ENCODE assay signal across 16 mouse cellular contexts in the genomic region with DNA sequence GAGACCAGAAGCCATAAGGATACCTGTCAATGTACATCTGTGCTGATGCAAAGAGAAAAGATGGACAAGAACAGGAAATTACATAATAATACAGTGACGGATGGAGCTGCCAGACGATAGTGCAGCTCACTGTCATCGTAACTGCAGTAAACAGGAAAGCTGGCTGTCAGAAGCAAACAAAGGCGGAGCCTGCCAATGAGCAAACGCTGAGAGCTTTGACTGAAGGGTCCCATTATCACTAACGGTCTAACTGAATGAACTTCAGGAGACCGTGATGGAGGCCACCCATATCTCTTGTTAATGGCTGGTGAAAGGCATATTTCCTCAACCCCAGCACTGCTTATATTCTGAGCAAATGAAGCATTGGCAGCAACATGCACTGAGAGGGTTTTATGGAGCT.
A peak's percentile ranks its signal among the peaks of the same experiment; 100 is the strongest.
DNase-seq lines count a peak whose midpoint lies in the region; ATAC-seq and TF ChIP-seq lines count a peak whose summit lies in the region.
"Had no signal": no experiment of that assay in that cellular context is flagged by ENCODE, and none has a peak within 500 bp of the region (broad histone marks: within the 10 kb centered on the region; RNA-seq: fewer than 3 reads in every experiment).

No protein-coding gene starts in this region.

- no peak overlapping the region; the same call in 1 of the 2 replicates for H3K27ac ChIP-seq in neural tube, embryonic 15.5 days (replicated peaks)
- H3K27ac ChIP-seq in layer of hippocampus, adult 2 months, result no peak overlapping the region
- H3K27ac ChIP-seq: midbrain, embryonic 13.5 days had no signal

- H3K36me3 ChIP-seq in neural tube, embryonic 15.5 days, result no peaks in the 10 kb centered on the region
- H3K36me3 ChIP-seq: midbrain, embryonic 13.5 days; stomach, embryonic 15.5 days had no signal

- no peak for ATAC-seq in CD4-positive, CD25-positive, alpha-beta regulatory T cell, adult 4 months
- ATAC-seq in neural tube, embryonic 15.5 days (ENCODE audit: low FRiP score), result no peak
- peak; percentile 85 for ATAC-seq in megakaryocyte-erythroid progenitor cell, adult 5-6 weeks (replicated peaks; ENCODE audit: low FRiP score, low TSS enrichment, poor library complexity, severe bottlenecking)
- ATAC-seq: inflammation-experienced regulatory T-cells, adult 6 months; midbrain, embryonic 13.5 days had no signal

- 0 out of 2 replicates have a peak, but pooled peaks cover 3% of the 10 kb centered on the region for H3K9me3 ChIP-seq in neural tube, embryonic 15.5 days (replicated peaks)
- H3K9me3 ChIP-seq: midbrain, embryonic 13.5 days; stomach, embryonic 15.5 days had no signal

- peak; percentile 17 for DNase-seq in CD4-positive, CD25-positive, alpha-beta regulatory T cell, adult 2 months (ENCODE audit: low read depth, low spot score)
- no peak for DNase-seq in neural tube, embryonic 10.5 days (ENCODE audit: extremely low spot score, low spot score)
- DNase-seq in liver, result peak; percentile 39
- DNase-seq in urinary bladder, postnatal 36 days (ENCODE audit: low spot score in 2 of 2), result no peak
- DNase-seq in layer of hippocampus, adult 2 months (ENCODE audit: low spot score in 2 of 2), result no peak
- DNase-seq: adrenal gland, adult 8-10 months; cerebellum, postnatal 14 days; heart, postnatal 14 days; lung, postnatal 10 days; thymus, postnatal 14 days had no signal

- 26% methylated on average over 7 of the region's 7 CpGs for WGBS in neural tube, embryonic 15.5 days

- no peak overlapping the region for H3K4me3 ChIP-seq in neural tube, embryonic 15.5 days (replicated peaks)
- H3K4me3 ChIP-seq in layer of hippocampus, adult 2 months, result no peak overlapping the region
- H3K4me3 ChIP-seq: midbrain, embryonic 13.5 days; stomach, embryonic 15.5 days had no signal

- H3K27me3 ChIP-seq in neural tube, embryonic 15.5 days (replicated peaks), result peaks cover 5% of the 10 kb centered on the region; the same call in 1 of the 2 replicates
- H3K27me3 ChIP-seq: stomach, embryonic 15.5 days had no signal

- peak overlapping the region; percentile 13; the same call in 1 of the 2 replicates for H3K4me2 ChIP-seq in neural tube, embryonic 15.5 days
- H3K4me2 ChIP-seq: midbrain, embryonic 13.5 days had no signal

- TF ChIP-seq CTCF in layer of hippocampus, adult 2 months (conservative IDR thresholded peaks at IDR 0.05), result no peak

- no peak overlapping the region for H3K9ac ChIP-seq in neural tube, embryonic 15.5 days (replicated peaks)
- H3K9ac ChIP-seq: midbrain, embryonic 13.5 days; stomach, embryonic 15.5 days had no signal

- H3K4me1 ChIP-seq in neural tube, embryonic 15.5 days, result peaks cover 25% of the 10 kb centered on the region

Comparison
In these comparisons a context has a peak if more than half of its experiments do, and no peak if none do; other contexts are left out.
1. DNase-seq: peak in CD4-positive, CD25-positive, alpha-beta regulatory T cell, adult 2 months (single experiment) and liver (single experiment); none in neural tube, embryonic 10.5 days (single experiment), urinary bladder, postnatal 36 days (0 of 2) and layer of hippocampus, adult 2 months (0 of 2).